In genomic region chr11:105934816-105935215, GRCm38 (mm10) we compare ENCODE assay signal across 12 mouse cellular contexts. TPM values are rescaled to one million over a fixed set of nuclear protein-coding genes. Genes with fewer than 3 reads are reported as not detected.
DNase-seq lines count a peak whose midpoint lies in the region; ATAC-seq lines count a peak whose summit lies in the region.
"Had no signal": no experiment of that assay in that cellular context is flagged by ENCODE, and none has a peak within 500 bp of the region (broad histone marks: within the 10 kb centered on the region; RNA-seq: fewer than 3 reads in every experiment).

No protein-coding gene starts in this region.

- DNase-seq in heart, adult 8-10 months (ENCODE audit: low spot score), result peak; percentile 63
- DNase-seq in heart, postnatal 4 days, result no peak
- peak; percentile 80 for DNase-seq in gastrocnemius, postnatal 25 days
- DNase-seq in midbrain, embryonic 14.5 days, result peak; percentile 10
- DNase-seq in spleen, adult 18-20 months, result no peak
- DNase-seq in MN1 (ENCODE audit: low spot score), result no peak
- DNase-seq: kidney, postnatal 25 days had no signal

- no peak overlapping the region for H3K9ac ChIP-seq in midbrain, embryonic 14.5 days (replicated peaks; ENCODE audit: low read length)
- H3K9ac ChIP-seq: embryonic facial prominence, embryonic 13.5 days had no signal

- peaks cover 7% of the 10 kb centered on the region; the same call in 1 of the 2 replicates for H3K36me3 ChIP-seq in midbrain, embryonic 14.5 days (ENCODE audit: control insufficient read depth, insufficient read depth, low read length)
- H3K36me3 ChIP-seq: embryonic facial prominence, embryonic 13.5 days had no signal

- no peak for ATAC-seq in midbrain, embryonic 14.5 days (ENCODE audit: low FRiP score, low TSS enrichment)

- WGBS in midbrain, embryonic 14.5 days, result 30% methylated on average over 6 of the region's 6 CpGs

- H3K4me3 ChIP-seq in brown adipose tissue, adult 24 weeks (ENCODE audit: insufficient read depth, low read depth, low read length), result no peak overlapping the region
- H3K4me3 ChIP-seq in midbrain, embryonic 14.5 days (replicated peaks; ENCODE audit: low read depth, low read length), result no peak overlapping the region
- H3K4me3 ChIP-seq: embryonic facial prominence, embryonic 13.5 days had no signal

- H3K27ac ChIP-seq in brown adipose tissue, adult 24 weeks (replicated peaks; ENCODE audit: low read depth, low read length), result peak overlapping the region; percentile 7; the same call in 1 of the 2 replicates
- no peak overlapping the region for H3K27ac ChIP-seq in midbrain, embryonic 14.5 days (replicated peaks; ENCODE audit: low read depth, low read length)
- H3K27ac ChIP-seq: embryonic facial prominence, embryonic 13.5 days had no signal

- H3K4me2 ChIP-seq in midbrain, embryonic 14.5 days (ENCODE audit: low read length), result no peak overlapping the region
- H3K4me2 ChIP-seq: embryonic facial prominence, embryonic 13.5 days had no signal

- H3K27me3 ChIP-seq in midbrain, embryonic 14.5 days (ENCODE audit: control insufficient read depth, insufficient read depth, low read length), result no peaks in the 10 kb centered on the region
- H3K27me3 ChIP-seq: embryonic facial prominence, embryonic 13.5 days had no signal

- no peaks in the 10 kb centered on the region for H3K9me3 ChIP-seq in midbrain, embryonic 14.5 days (ENCODE audit: control insufficient read depth, low read length)
- H3K9me3 ChIP-seq: embryonic facial prominence, embryonic 13.5 days had no signal

- peaks cover 12% of the 10 kb centered on the region for H3K4me1 ChIP-seq in brown adipose tissue, adult 24 weeks (ENCODE audit: control insufficient read depth, insufficient read depth, insufficient read length, low read length)
- no peaks in the 10 kb centered on the region; the same call in 1 of the 2 replicates for H3K4me1 ChIP-seq in midbrain, embryonic 14.5 days (ENCODE audit: control insufficient read depth, insufficient read depth, low read length)
- H3K4me1 ChIP-seq: embryonic facial prominence, embryonic 13.5 days had no signal

RNA-seq across cellular contexts. Expression of gene Cyb561, which starts 18.3 kb away (rescaled TPM):
- total RNA-seq in heart, adult 8-10 months (2022), result 10 to 100 TPM in 1 of 4 experiments, 1 to 10 TPM in 3; 7.5 to 11.0 (median 8.7) TPM
- total RNA-seq in heart, postnatal 4 days (2021), result 1 to 10 TPM; 6.0 to 6.4 TPM
- 1.1 and 2.3 TPM in 2 replicates for polyA plus RNA-seq in brown adipose tissue, adult 24 weeks (2012; ENCODE audit: insufficient read depth, insufficient read length, missing spikeins)
- total RNA-seq in gastrocnemius, postnatal 25 days (2021), result 1 to 10 TPM; 4.2 to 6.6 TPM
- polyA plus RNA-seq in midbrain, embryonic 14.5 days (2014; fragmentation: Nextera tagmentation; extraction: Ambion mirVana), result 45.7 and 52.9 TPM in 2 replicates

RNA-seq across cellular contexts. Expression of gene Ace, which starts 32.9 kb away (rescaled TPM):
- total RNA-seq in heart, adult 8-10 months (2022), result 10 to 100 TPM; 13.9 to 25.6 (median 19.4) TPM
- total RNA-seq in heart, postnatal 4 days (2021), result 10 to 100 TPM; 15.5 to 17.7 TPM
- 13.6 and 14.6 TPM in 2 replicates for polyA plus RNA-seq in brown adipose tissue, adult 24 weeks (2012; ENCODE audit: insufficient read depth, insufficient read length, missing spikeins)
- 10 to 100 TPM; 31.1 to 33.9 TPM for total RNA-seq in gastrocnemius, postnatal 25 days (2021)
- 2.9 and 3.6 TPM in 2 replicates for polyA plus RNA-seq in midbrain, embryonic 14.5 days (2014; fragmentation: Nextera tagmentation; extraction: Ambion mirVana)

RNA-seq across cellular contexts. Expression of gene Ace3, which starts 59.7 kb away (rescaled TPM):
- total RNA-seq in heart, adult 8-10 months (2022), result not detected
- not detected for total RNA-seq in heart, postnatal 4 days (2021)
- not detected in 2 replicates for polyA plus RNA-seq in brown adipose tissue, adult 24 weeks (2012; ENCODE audit: insufficient read depth, insufficient read length, missing spikeins)
- not detected for total RNA-seq in gastrocnemius, postnatal 25 days (2021)
- 0.09 TPM in 1 of 2 replicates, not detected in the other for polyA plus RNA-seq in midbrain, embryonic 14.5 days (2014; fragmentation: Nextera tagmentation; extraction: Ambion mirVana)
- total RNA-seq: ES-E14 had no signal
- polyA plus RNA-seq: embryonic facial prominence, embryonic 13.5 days; heart, embryonic 16.5 days; limb, embryonic 14.5 days had no signal

Comparison
In these comparisons a context has a peak if more than half of its experiments do, and no peak if none do; other contexts are left out.
1. DNase-seq: peak in heart, adult 8-10 months (single experiment), gastrocnemius, postnatal 25 days (single experiment) and midbrain, embryonic 14.5 days (single experiment); none in heart, postnatal 4 days (single experiment), spleen, adult 18-20 months (0 of 2) and MN1 (single experiment).